Mouse (Mus musculus): ENCODE data around the gene Axl. TPM values are rescaled to one million over a fixed set of nuclear protein-coding genes. Genes with fewer than 3 reads are reported as not detected.

Gene Axl
- 10 to 100 TPM; 27.6 to 42.7 TPM for total RNA-seq (2021)
- long read RNA-seq, experiment 1, full-length matches to known transcripts: 22 of 31 reads
- long read RNA-seq, experiment 1, partial matches to known transcripts: 6 of 31 reads
- long read RNA-seq, experiment 1, other reads (novel, unspliced or antisense): 3 of 31 reads
- long read RNA-seq, experiment 2, full-length matches to known transcripts: 25 of 34 reads
- long read RNA-seq, experiment 2, partial matches to known transcripts: 1 of 34 reads
- long read RNA-seq, experiment 2, other reads (novel, unspliced or antisense): 8 of 34 reads

- peak; percentile 87 for DNase-seq (ENCODE audit: low spot score)
Measured at GRCm38 (mm10) chr7:25788220-25789128, at the start of gene Axl. Gene Axl (minus strand): TSS chr7:25788705.

GRCm38 (mm10) chr7:25835188-25835891 is 46.8 kb upstream of the Axl start:
- DNase-seq (ENCODE audit: low spot score): no peak

- no peak for DNase-seq (ENCODE audit: low spot score)
Measured at GRCm38 (mm10) chr7:25831557-25832530, 43.3 kb upstream of the Axl start.

GRCm38 (mm10) chr7:25830251-25830650 is 41.7 kb upstream of the Axl start:
- no peak for DNase-seq (ENCODE audit: low spot score)

- peak; percentile 31 for DNase-seq (ENCODE audit: low spot score)
Measured at GRCm38 (mm10) chr7:25827199-25827598, 38.7 kb upstream of the Axl start.

GRCm38 (mm10) chr7:25826029-25826428 is 37.5 kb upstream of the Axl start:
- no peak for DNase-seq (ENCODE audit: low spot score)

- DNase-seq (ENCODE audit: low spot score): no peak
Measured at GRCm38 (mm10) chr7:25825043-25825442, 36.5 kb upstream of the Axl start.

GRCm38 (mm10) chr7:25816241-25816919 is 27.9 kb upstream of the Axl start, which contains the start of gene Cyp2s1:
Gene Cyp2s1 (minus strand): TSS chr7:25816913.
- DNase-seq (ENCODE audit: low spot score): no peak

GRCm38 (mm10) chr7:25815571-25815970 is 27.1 kb upstream of the Axl start:
- DNase-seq (ENCODE audit: low spot score): no peak

GRCm38 (mm10) chr7:25814711-25815110 is 26.2 kb upstream of the Axl start:
- no peak for DNase-seq (ENCODE audit: low spot score)

GRCm38 (mm10) chr7:25812195-25812594 is 23.7 kb upstream of the Axl start:
- DNase-seq (ENCODE audit: low spot score): no peak

GRCm38 (mm10) chr7:25811716-25812115 is 23.2 kb upstream of the Axl start:
- no peak for DNase-seq (ENCODE audit: low spot score)

- DNase-seq (ENCODE audit: low spot score): peak; percentile 85
Measured at GRCm38 (mm10) chr7:25805631-25806343, 17.3 kb upstream of the Axl start.

GRCm38 (mm10) chr7:25804792-25805191 is 16.3 kb upstream of the Axl start:
- no peak for DNase-seq (ENCODE audit: low spot score)

GRCm38 (mm10) chr7:25803460-25803859 is 15.0 kb upstream of the Axl start:
- DNase-seq (ENCODE audit: low spot score): peak; percentile 36

- DNase-seq (ENCODE audit: low spot score): peak; percentile 90
Measured at GRCm38 (mm10) chr7:25802241-25803125, 14.0 kb upstream of the Axl start.

- DNase-seq (ENCODE audit: low spot score): no peak
Measured at GRCm38 (mm10) chr7:25801031-25801430, 12.5 kb upstream of the Axl start.

GRCm38 (mm10) chr7:25799369-25799768 is 10.9 kb upstream of the Axl start:
- no peak for DNase-seq (ENCODE audit: low spot score)
